ENCODE assay signal across 8 mouse cellular contexts in the genomic region with DNA sequence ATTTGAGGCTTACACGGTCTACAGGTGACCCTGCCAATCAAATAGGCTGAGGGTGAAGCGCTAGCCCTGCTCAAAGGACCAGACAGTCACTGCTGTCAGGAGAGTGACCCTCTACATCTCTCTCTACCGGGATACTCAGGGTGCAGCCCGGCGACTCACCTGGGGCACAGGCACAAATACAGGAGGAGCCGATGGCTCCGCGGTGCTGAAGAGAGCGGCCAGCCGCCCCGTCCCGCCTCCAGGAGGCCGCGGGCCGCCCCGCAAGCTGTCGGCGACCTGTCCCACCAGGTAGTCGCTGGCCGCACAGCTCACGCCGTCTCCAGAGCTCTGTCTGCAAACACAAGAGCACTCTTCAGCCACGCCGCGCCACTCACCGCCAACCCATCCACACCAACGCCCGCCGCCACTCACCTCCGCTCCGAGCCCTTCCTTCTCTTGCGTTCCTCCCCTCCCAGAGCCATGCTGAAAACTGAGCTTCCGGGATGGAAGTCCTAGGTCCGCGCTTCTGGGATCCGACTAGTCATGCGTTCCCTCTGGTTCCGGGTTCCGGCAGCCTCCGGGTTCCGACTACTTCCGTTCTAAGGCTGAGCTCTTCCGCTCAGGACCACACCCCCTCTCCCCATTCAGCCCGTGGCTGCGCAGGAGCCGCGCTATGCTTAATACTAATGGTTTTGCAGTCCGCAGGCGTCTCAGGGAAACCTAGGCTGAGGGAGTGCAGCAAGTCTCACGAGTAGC. TPM values are rescaled to one million over a fixed set of nuclear protein-coding genes. Genes with fewer than 3 reads are reported as not detected.
DNase-seq lines count a peak whose midpoint lies in the region; ATAC-seq and TF ChIP-seq lines count a peak whose summit lies in the region.

TSS of gene Rbm34 (minus strand) at position 493 of the 735 bp plus-strand sequence.

- H3K79me3 ChIP-seq in C2C12 (ENCODE audit: low read depth) = peaks cover 27% of the 10 kb centered on the region

- H3K36me3 ChIP-seq in C2C12 (ENCODE audit: control insufficient read depth, insufficient read depth) = peaks cover 34% of the 10 kb centered on the region
- H3K36me3 ChIP-seq in erythroblast, embryonic 14.5 days (ENCODE audit: control insufficient read depth) = peaks cover 32% of the 10 kb centered on the region
- H3K36me3 ChIP-seq in heart, embryonic 12.5 days = peaks cover 27% of the 10 kb centered on the region
- H3K36me3 ChIP-seq in kidney, postnatal 0 days (ENCODE audit: insufficient read depth, low read length) = peaks cover 18% of the 10 kb centered on the region
- peaks cover 5% of the 10 kb centered on the region; the same call in 1 of the 2 replicates for H3K36me3 ChIP-seq in liver, embryonic 11.5 days (ENCODE audit: control insufficient read depth, insufficient read depth, low read length)
- H3K36me3 ChIP-seq in stomach, embryonic 14.5 days (ENCODE audit: control insufficient read depth, insufficient read depth, low read length) = peaks cover 17% of the 10 kb centered on the region; the same call in 1 of the 2 replicates

- H3K4me3 ChIP-seq in C2C12 (ENCODE audit: insufficient read depth, poor library complexity, severe bottlenecking) = peak within 1 kb of the TSS; percentile 91
- H3K4me3 ChIP-seq in erythroblast, embryonic 14.5 days (replicated peaks) = peak within 1 kb of the TSS; percentile 94
- peak within 1 kb of the TSS; percentile 97 for H3K4me3 ChIP-seq in heart, embryonic 12.5 days
- peak within 1 kb of the TSS; percentile 96 for H3K4me3 ChIP-seq in kidney, postnatal 0 days (replicated peaks; ENCODE audit: low read depth, low read length)
- H3K4me3 ChIP-seq in liver, embryonic 11.5 days (ENCODE audit: low read depth, low read length) = peak within 1 kb of the TSS; percentile 81
- H3K4me3 ChIP-seq in stomach, embryonic 14.5 days (ENCODE audit: low read depth, low read length) = peak within 1 kb of the TSS; percentile 94

- under 1% methylated on average over 50 of the region's 50 CpGs for WGBS in heart, embryonic 12.5 days
- WGBS in kidney, postnatal 0 days = under 1% methylated on average over 50 of the region's 50 CpGs
- under 1% methylated on average over 50 of the region's 50 CpGs for WGBS in liver, embryonic 11.5 days
- WGBS in stomach, embryonic 14.5 days = under 1% methylated on average over 50 of the region's 50 CpGs

- H3K4me2 ChIP-seq in heart, embryonic 12.5 days = peak within 1 kb of the TSS; percentile 89
- H3K4me2 ChIP-seq in kidney, postnatal 0 days (ENCODE audit: low read length) = peak within 1 kb of the TSS; percentile 94
- H3K4me2 ChIP-seq in liver, embryonic 11.5 days = peak within 1 kb of the TSS; percentile 89
- H3K4me2 ChIP-seq in stomach, embryonic 14.5 days (replicated peaks; ENCODE audit: low read depth, low read length) = peak within 1 kb of the TSS; percentile 85

- ATAC-seq in heart, embryonic 12.5 days (ENCODE audit: insufficient number of reproducible peaks, low FRiP score) = peak; percentile 96
- peak; percentile 96 for ATAC-seq in kidney, postnatal 0 days (replicated peaks; ENCODE audit: low FRiP score, low read depth)
- peak; percentile 97 for ATAC-seq in liver, embryonic 11.5 days (replicated peaks; ENCODE audit: low FRiP score)
- peak; percentile 97 for ATAC-seq in stomach, embryonic 14.5 days (ENCODE audit: insufficient number of reproducible peaks, insufficient read depth, low FRiP score, low read depth)

- H3K9ac ChIP-seq in heart, embryonic 12.5 days = peak within 1 kb of the TSS; percentile 91
- peak within 1 kb of the TSS; percentile 83 for H3K9ac ChIP-seq in kidney, postnatal 0 days (ENCODE audit: low read depth, low read length)
- peak within 1 kb of the TSS; percentile 84 for H3K9ac ChIP-seq in liver, embryonic 11.5 days (ENCODE audit: low read depth, low read length)
- peak within 1 kb of the TSS; percentile 76 for H3K9ac ChIP-seq in stomach, embryonic 14.5 days (replicated peaks; ENCODE audit: low read depth, low read length)

- no peaks in the 10 kb centered on the region for H3K9me3 ChIP-seq in erythroblast, embryonic 14.5 days (ENCODE audit: control insufficient read depth, low read length)
- no peaks in the 10 kb centered on the region for H3K9me3 ChIP-seq in heart, embryonic 12.5 days (replicated peaks)
- no peaks in the 10 kb centered on the region for H3K9me3 ChIP-seq in kidney, postnatal 0 days (replicated peaks; ENCODE audit: low read length)
- H3K9me3 ChIP-seq in liver, embryonic 11.5 days (ENCODE audit: control insufficient read depth, low read length) = no peaks in the 10 kb centered on the region
- H3K9me3 ChIP-seq in stomach, embryonic 14.5 days (ENCODE audit: control insufficient read depth, low read depth, low read length) = no peaks in the 10 kb centered on the region

- no peak for TF ChIP-seq CTCF in C2C12 (IDR thresholded peaks at IDR 0.05; ENCODE audit: control insufficient read depth, insufficient read depth, insufficient read length)
- TF ChIP-seq CTCF in brain, embryonic 14.5 days (IDR thresholded peaks at IDR 0.05; ENCODE audit: borderline replicate concordance, extremely low read depth, insufficient read depth, insufficient read length) = no peak
- no peak for TF ChIP-seq CTCF in kidney, postnatal 0 days (IDR thresholded peaks at IDR 0.05; ENCODE audit: low read depth)

- H3ac ChIP-seq in C2C12 (ENCODE audit: control insufficient read depth, insufficient read length, low read depth) = peak within 1 kb of the TSS; percentile 90

- DNase-seq in brain, embryonic 14.5 days (ENCODE audit: low read depth) = peak; percentile 99
- DNase-seq in kidney, postnatal 0 days (ENCODE audit: low spot score) = peak; percentile 98
- peak; percentile 92 for DNase-seq in liver, embryonic 11.5 days (ENCODE audit: low spot score)
- DNase-seq in naive thymus-derived CD4-positive, alpha-beta T cell, adult 2 months (ENCODE audit: low read depth) = peak; percentile 96

- H3K27me3 ChIP-seq in C2C12 (ENCODE audit: control insufficient read depth, insufficient read depth, insufficient read length) = no peaks in the 10 kb centered on the region
- no peaks in the 10 kb centered on the region for H3K27me3 ChIP-seq in erythroblast, embryonic 14.5 days (ENCODE audit: control insufficient read depth)
- no peaks in the 10 kb centered on the region for H3K27me3 ChIP-seq in heart, embryonic 12.5 days (replicated peaks)
- no peaks in the 10 kb centered on the region for H3K27me3 ChIP-seq in kidney, postnatal 0 days (ENCODE audit: insufficient read depth, low read length)
- H3K27me3 ChIP-seq in liver, embryonic 11.5 days (replicated peaks; ENCODE audit: control insufficient read depth, insufficient read depth, low read length) = no peaks in the 10 kb centered on the region
- no peaks in the 10 kb centered on the region for H3K27me3 ChIP-seq in stomach, embryonic 14.5 days (ENCODE audit: control insufficient read depth, insufficient read depth, low read length)

- peak within 1 kb of the TSS; percentile 64 for H3K27ac ChIP-seq in heart, embryonic 12.5 days (ENCODE audit: poor library complexity, severe bottlenecking)
- H3K27ac ChIP-seq in kidney, postnatal 0 days = peak within 1 kb of the TSS; percentile 77
- peak within 1 kb of the TSS; percentile 75; the same call in 1 of the 2 replicates for H3K27ac ChIP-seq in liver, embryonic 11.5 days (ENCODE audit: low read depth, low read length)
- peak within 1 kb of the TSS; percentile 21; the same call in 1 of the 2 replicates for H3K27ac ChIP-seq in stomach, embryonic 14.5 days (ENCODE audit: low read length)

- H3K4me1 ChIP-seq in erythroblast, embryonic 14.5 days (ENCODE audit: control insufficient read depth) = peaks cover 35% of the 10 kb centered on the region
- peaks cover 4% of the 10 kb centered on the region for H3K4me1 ChIP-seq in heart, embryonic 12.5 days (replicated peaks)
- 0 out of 2 replicates have a peak, but pooled peaks cover 4% of the 10 kb centered on the region for H3K4me1 ChIP-seq in kidney, postnatal 0 days (replicated peaks; ENCODE audit: insufficient read depth, low read length)
- H3K4me1 ChIP-seq in liver, embryonic 11.5 days (replicated peaks; ENCODE audit: control insufficient read depth, insufficient read depth, low read length) = peaks cover 13% of the 10 kb centered on the region
- peaks cover 3% of the 10 kb centered on the region; the same call in 1 of the 2 replicates for H3K4me1 ChIP-seq in stomach, embryonic 14.5 days (ENCODE audit: control insufficient read depth, insufficient read depth, low read length)

- H3K79me2 ChIP-seq in C2C12 (ENCODE audit: control insufficient read depth, insufficient read depth) = peaks cover 41% of the 10 kb centered on the region

- peak; percentile 55; the same call in 1 of the 2 replicates for TF ChIP-seq POLR2A in brain, embryonic 14.5 days (IDR thresholded peaks at IDR 0.05; ENCODE audit: borderline replicate concordance, extremely low read depth, insufficient read depth, insufficient read length, poor library complexity, severe bottlenecking)

TF ChIP-seq in C2C12, 6 proteins besides CTCF, POLR2A, EP300 and RAD21:
- TF ChIP-seq CEBPB (IDR thresholded peaks at IDR 0.05; ENCODE audit: low read depth) (no peak), FOSL1 (IDR thresholded peaks at IDR 0.05; ENCODE audit: insufficient read depth, low read length, poor library complexity, severe bottlenecking) (no peak), MYOG (IDR thresholded peaks at IDR 0.05; ENCODE audit: control insufficient read depth, extremely low read depth, insufficient read length) (no peak), USF1 (IDR thresholded peaks at IDR 0.05; ENCODE audit: low read depth) (peak; percentile 9), MYOD1 (IDR thresholded peaks at IDR 0.05; ENCODE audit: control insufficient read depth, insufficient read length, low read depth) (peak; percentile 66), MAX (IDR thresholded peaks at IDR 0.05) (peak; percentile 93)
TF ChIP-seq in C2C12: peak in this region for 3.

RNA-seq across cellular contexts. Expression of gene Rbm34, which starts in this region (rescaled TPM):
- 7.4 TPM for polyA plus RNA-seq in C2C12 (2012; fragmentation: generic; extraction: Trizol)
- 8.4 and 13.0 TPM in 2 replicates for polyA plus RNA-seq in brain, embryonic 14.5 days (2012; rRNA removed)
- polyA plus RNA-seq in erythroblast, embryonic 14.5 days (2012) = 0.36 and 0.44 TPM in 2 replicates
- 16.8 and 17.9 TPM in 2 replicates for polyA plus RNA-seq in heart, embryonic 12.5 days (2016; fragmentation: Nextera tagmentation; extraction: Ambion mirVana)
- 28.6 and 31.4 TPM in 2 replicates for polyA plus RNA-seq in kidney, postnatal 0 days (2015; fragmentation: Nextera tagmentation; extraction: Ambion mirVana)
- polyA plus RNA-seq in liver, embryonic 11.5 days (2014; fragmentation: Nextera tagmentation; extraction: Ambion mirVana) = 30.5 and 32.4 TPM in 2 replicates
- polyA plus RNA-seq in stomach, embryonic 14.5 days (2014; fragmentation: Nextera tagmentation; extraction: Ambion mirVana) = 25.0 and 25.1 TPM in 2 replicates

Comparison
In these comparisons a context has a peak if more than half of its experiments do, and no peak if none do; other contexts are left out.
1. Peak in every context shown above with its lines: DNase-seq, ATAC-seq, H3K4me3 ChIP-seq and H3K27ac ChIP-seq.
2. H3K27ac ChIP-seq: peak in every context shown above with its lines; median percentile 77 in kidney, postnatal 0 days; 75 in liver, embryonic 11.5 days; 64 in heart, embryonic 12.5 days; 21 in stomach, embryonic 14.5 days.